Mouse (Mus musculus) neural tube, embryonic 15.5 days (tissue): Measurements from ENCODE around the gene Cacna1g. TPM values are rescaled to one million over a fixed set of nuclear protein-coding genes. Genes with fewer than 3 reads are reported as not detected.
A peak's percentile ranks its signal among the peaks of the same experiment; 100 is the strongest.

Source experiments
- ATAC-seq: fragments of 200-750 bp; cut with Nextera tagmentation; 2 replicates; pipeline ENCODE4 v1.8.0; 2017; ENCODE audit warnings: mild to moderate bottlenecking, moderate TSS enrichment, moderate library complexity; ENCODE audit not compliant: low FRiP score
- H3K27ac ChIP-seq: fragments of 300-500 bp; sonication (generic); replicated peaks from 2 replicates; pipeline ENCODE4 v1.5.1; 2015; ENCODE audit warnings: mild to moderate bottlenecking, inconsistent platforms
- H3K27me3 ChIP-seq: fragments of 300-500 bp; sonication (generic); replicated peaks from 2 replicates; pipeline ENCODE4 v1.6.1; 2015; ENCODE audit warnings: inconsistent platforms
- H3K36me3 ChIP-seq: fragments of 300-500 bp; sonication (generic); 2 replicates; pipeline ENCODE4 v1.6.1; 2015; ENCODE audit warnings: inconsistent platforms
- H3K4me1 ChIP-seq: fragments of 300-500 bp; sonication (generic); 2 replicates; pipeline ENCODE4 v1.6.1; 2015; ENCODE audit warnings: inconsistent platforms
- H3K4me2 ChIP-seq: fragments of 300-500 bp; sonication (generic); 2 replicates; pipeline ENCODE4 v1.6.1; 2015; ENCODE audit warnings: inconsistent platforms, mild to moderate bottlenecking, moderate library complexity
- H3K4me3 ChIP-seq: fragments of 300-500 bp; sonication (generic); replicated peaks from 2 replicates; pipeline ENCODE4 v1.5.1; 2015; ENCODE audit warnings: mild to moderate bottlenecking, inconsistent platforms
- H3K9ac ChIP-seq: fragments of 300-500 bp; sonication (generic); replicated peaks from 2 replicates; pipeline ENCODE4 v1.6.1; 2015; ENCODE audit warnings: mild to moderate bottlenecking, inconsistent platforms
- H3K9me3 ChIP-seq: fragments of 300-500 bp; sonication (generic); replicated peaks from 2 replicates; pipeline ENCODE4 v1.6.1; 2016; ENCODE audit warnings: inconsistent platforms
- WGBS: fragments of 180-500 bp; shearing (Covaris S2); methylation state at CpG from one replicate; pipeline ENCODE4 v1.1.7; 2015; ENCODE audit warnings: mixed read lengths; 5-methylcytosine and 5-hydroxymethylcytosine counted together
- polyA plus RNA-seq: library from polyadenylated mRNA; unstranded; fragments of >200 nt; fragmentation: Nextera tagmentation; extraction: Ambion mirVana; gene quantifications from 2 replicates; pipeline ENCODE4 v1.2.1, GENCODE M21; 2015

The Cacna1g gene
- polyA plus RNA-seq, 1 experiment from 2014 or later: 14.7 TPM

- H3K4me1 ChIP-seq: peaks cover 13% of the 10 kb centered on the region
- no peak; the same call in 1 of the 2 replicates for ATAC-seq
- H3K27ac ChIP-seq: no peak overlapping the region
- H3K4me3 ChIP-seq: peak overlapping the region; percentile 51
- peak overlapping the region; percentile 81 for H3K4me2 ChIP-seq
- 66% methylated on average over 7 of the region's 7 CpGs for WGBS
- no peaks in the 10 kb centered on the region for H3K9me3 ChIP-seq
- no peaks in the 10 kb centered on the region for H3K36me3 ChIP-seq
- H3K27me3 ChIP-seq: peaks cover 29% of the 10 kb centered on the region
- 0 out of 2 replicates have a peak overlapping the region, but pooled peaks have one; percentile 65 for H3K9ac ChIP-seq
Measured at GRCm38 (mm10) chr11:94491749-94492099, 17.7 kb upstream of the Cacna1g start.

- Histone ChIP-seq H3K9ac (peak overlapping the region; percentile 65), H3K27me3 (peaks cover 35% of the 10 kb centered on the region), H3K4me1 (peaks cover 15% of the 10 kb centered on the region), H3K4me2 (peak overlapping the region; percentile 81), H3K36me3 (no peaks in the 10 kb centered on the region), H3K9me3 (no peaks in the 10 kb centered on the region), H3K4me3 (peak overlapping the region; percentile 51), H3K27ac (no peak overlapping the region)
- peak; percentile 51 for ATAC-seq
- WGBS: 4% methylated on average over 55 of the region's 55 CpGs
Measured at GRCm38 (mm10) chr11:94491035-94491748, 17.2 kb upstream of the Cacna1g start.

- no peak overlapping the region for H3K4me2 ChIP-seq
- H3K27ac ChIP-seq: no peak overlapping the region
- no peak for ATAC-seq
- peaks cover 20% of the 10 kb centered on the region for H3K4me1 ChIP-seq
- 45% methylated on average over 4 of the region's 4 CpGs for WGBS
- H3K9ac ChIP-seq: no peak overlapping the region
- H3K36me3 ChIP-seq: no peaks in the 10 kb centered on the region
- no peak overlapping the region for H3K4me3 ChIP-seq
- H3K9me3 ChIP-seq: no peaks in the 10 kb centered on the region
- peaks cover 38% of the 10 kb centered on the region for H3K27me3 ChIP-seq
Measured at GRCm38 (mm10) chr11:94489745-94490144, 15.7 kb upstream of the Cacna1g start.

- Histone ChIP-seq H3K27ac (no peak overlapping the region), H3K9me3 (no peaks in the 10 kb centered on the region), H3K4me3 (no peak overlapping the region), H3K9ac (no peak overlapping the region), H3K4me1 (peaks cover 20% of the 10 kb centered on the region), H3K4me2 (no peak overlapping the region), H3K27me3 (peaks cover 38% of the 10 kb centered on the region), H3K36me3 (no peaks in the 10 kb centered on the region)
- 94% methylated on average over 11 of the region's 11 CpGs for WGBS
- no peak for ATAC-seq
Measured at GRCm38 (mm10) chr11:94488767-94489533, 15.0 kb upstream of the Cacna1g start.

GRCm38 (mm10) chr11:94486001-94486400 lies 12.0 kb upstream of the Cacna1g start, which contains the start of gene Spata20:
Gene Spata20 (minus strand): TSS chr11:94486179.
- ATAC-seq: peak; percentile 63; the same call in 1 of the 2 replicates
- Histone ChIP-seq H3K4me2 (peak within 1 kb of the TSS; percentile 49), H3K27me3 (peaks cover 24% of the 10 kb centered on the region; the same call in 1 of the 2 replicates), H3K9ac (no peak within 1 kb of the TSS), H3K4me1 (peaks cover 11% of the 10 kb centered on the region), H3K36me3 (no peaks in the 10 kb centered on the region), H3K27ac (no peak within 1 kb of the TSS), H3K4me3 (peak within 1 kb of the TSS; percentile 16), H3K9me3 (no peaks in the 10 kb centered on the region)
- WGBS: 7% methylated on average over 24 of the region's 24 CpGs

GRCm38 (mm10) chr11:94485223-94485622 lies 11.2 kb upstream of the Cacna1g start:
- no peak for ATAC-seq
- Histone ChIP-seq H3K4me3 (no peak overlapping the region), H3K4me2 (no peak overlapping the region), H3K27ac (no peak overlapping the region), H3K36me3 (no peaks in the 10 kb centered on the region), H3K9me3 (no peaks in the 10 kb centered on the region), H3K9ac (no peak overlapping the region), H3K4me1 (peaks cover 7% of the 10 kb centered on the region), H3K27me3 (peaks cover 24% of the 10 kb centered on the region; the same call in 1 of the 2 replicates)
- WGBS: 81% methylated on average over 5 of the region's 5 CpGs

GRCm38 (mm10) chr11:94484636-94485035 lies 10.6 kb upstream of the Cacna1g start:
- H3K9me3 ChIP-seq: no peaks in the 10 kb centered on the region
- no peak overlapping the region for H3K4me3 ChIP-seq
- H3K4me1 ChIP-seq: peaks cover 7% of the 10 kb centered on the region

GRCm38 (mm10) chr11:94483921-94484320 lies 9.9 kb upstream of the Cacna1g start:
- 85% methylated on average over 14 of the region's 14 CpGs for WGBS

More at GRCm38 (mm10) chr11:94484636-94485035, 10.6 kb upstream of the Cacna1g start:
- Histone ChIP-seq H3K4me2 (no peak overlapping the region), H3K27me3 (peaks cover 24% of the 10 kb centered on the region; the same call in 1 of the 2 replicates), H3K36me3 (no peaks in the 10 kb centered on the region), H3K27ac (no peak overlapping the region), H3K9ac (no peak overlapping the region)
- WGBS: 86% methylated on average over 9 of the region's 9 CpGs
- no peak for ATAC-seq

GRCm38 (mm10) chr11:94483436-94483835 lies 9.4 kb upstream of the Cacna1g start:
- no peak overlapping the region for H3K9ac ChIP-seq
- ATAC-seq: no peak
- H3K27ac ChIP-seq: no peak overlapping the region
- no peaks in the 10 kb centered on the region for H3K9me3 ChIP-seq
- H3K27me3 ChIP-seq: peaks cover 24% of the 10 kb centered on the region; the same call in 1 of the 2 replicates
- H3K36me3 ChIP-seq: no peaks in the 10 kb centered on the region
- 86% methylated on average over 11 of the region's 11 CpGs for WGBS
- H3K4me1 ChIP-seq: peaks cover 7% of the 10 kb centered on the region
- H3K4me3 ChIP-seq: no peak overlapping the region
- no peak overlapping the region for H3K4me2 ChIP-seq

More at GRCm38 (mm10) chr11:94483921-94484320, 9.9 kb upstream of the Cacna1g start:
- peaks cover 7% of the 10 kb centered on the region for H3K4me1 ChIP-seq
- no peak overlapping the region for H3K4me3 ChIP-seq
- no peak for ATAC-seq
- peaks cover 22% of the 10 kb centered on the region; the same call in 1 of the 2 replicates for H3K27me3 ChIP-seq
- no peaks in the 10 kb centered on the region for H3K36me3 ChIP-seq
- H3K9me3 ChIP-seq: no peaks in the 10 kb centered on the region
- no peak overlapping the region for H3K4me2 ChIP-seq
- H3K9ac ChIP-seq: no peak overlapping the region
- no peak overlapping the region for H3K27ac ChIP-seq

GRCm38 (mm10) chr11:94482738-94483137 lies 8.7 kb upstream of the Cacna1g start:
- no peaks in the 10 kb centered on the region for H3K9me3 ChIP-seq
- WGBS: 93% methylated on average over 11 of the region's 11 CpGs
- no peak for ATAC-seq
- H3K27me3 ChIP-seq: peaks cover 20% of the 10 kb centered on the region; the same call in 1 of the 2 replicates
- H3K27ac ChIP-seq: no peak overlapping the region
- no peak overlapping the region for H3K4me3 ChIP-seq
- peaks cover 7% of the 10 kb centered on the region for H3K4me1 ChIP-seq
- H3K4me2 ChIP-seq: no peak overlapping the region
- no peaks in the 10 kb centered on the region for H3K36me3 ChIP-seq
- H3K9ac ChIP-seq: no peak overlapping the region

- 97% methylated on average over 7 of the region's 7 CpGs for WGBS
- Histone ChIP-seq H3K4me2 (no peak overlapping the region), H3K27ac (no peak overlapping the region), H3K27me3 (peaks cover 23% of the 10 kb centered on the region), H3K36me3 (no peaks in the 10 kb centered on the region), H3K9ac (no peak overlapping the region), H3K4me3 (no peak overlapping the region), H3K4me1 (peaks cover 7% of the 10 kb centered on the region), H3K9me3 (no peaks in the 10 kb centered on the region)
- no peak for ATAC-seq
Measured at GRCm38 (mm10) chr11:94481963-94482362, 8.0 kb upstream of the Cacna1g start.
